Mouse (Mus musculus): ENCODE data around the gene Iqca. TPM values are rescaled to one million over a fixed set of nuclear protein-coding genes. Genes with fewer than 3 reads are reported as not detected.

Iqca gene
- polyA plus RNA-seq, 1 experiment from 2014 or later: 1.8 TPM

Other genes with a start within 250 kb of the Iqca start
- 40.6 and 41.6 TPM in 2 replicates for gene Gbx2, start 222.2 kb downstream of the Iqca start, polyA plus RNA-seq (2014; fragmentation: Nextera tagmentation; extraction: Ambion mirVana)
- 0.30 and 0.66 TPM in 2 replicates for gene Asb18, start 138.7 kb downstream of the Iqca start, polyA plus RNA-seq (2014; fragmentation: Nextera tagmentation; extraction: Ambion mirVana)
- gene Ackr3, start 50.6 kb upstream of the Iqca start, polyA plus RNA-seq (2014; fragmentation: Nextera tagmentation; extraction: Ambion mirVana): 10.3 and 11.1 TPM in 2 replicates